Mouse (Mus musculus): ENCODE measurements around the gene Usp24. TPM values are rescaled to one million over a fixed set of nuclear protein-coding genes. Genes with fewer than 3 reads are reported as not detected.
A peak's percentile ranks its signal among the peaks of the same experiment; 100 is the strongest.

Gene Usp24
- polyA plus RNA-seq, 1 experiment from 2014 or later, result 9.8 TPM

GRCm38 (mm10) chr4:106424560-106424959 is 108.5 kb downstream of the Usp24 start:
- H3K4me1 ChIP-seq (ENCODE audit: control insufficient read depth, insufficient read depth, low read length), result no peaks in the 10 kb centered on the region
- no peak overlapping the region for H3K4me3 ChIP-seq (ENCODE audit: low read depth, low read length)
- ATAC-seq (ENCODE audit: insufficient number of reproducible peaks, low FRiP score, low TSS enrichment, low read depth), result no peak
- 89% methylated on average over 1 of the region's 1 CpGs for WGBS
- DNase-seq (ENCODE audit: low spot score), result no peak
- no peak overlapping the region for H3K4me2 ChIP-seq (ENCODE audit: low read depth, severe bottlenecking)
- no peak overlapping the region for H3K9ac ChIP-seq (ENCODE audit: low read length)
- no peaks in the 10 kb centered on the region for H3K9me3 ChIP-seq (ENCODE audit: control insufficient read depth, low read length)
- no peak overlapping the region for H3K27ac ChIP-seq (replicated peaks; ENCODE audit: low read depth, low read length)
- peaks cover 20% of the 10 kb centered on the region for H3K36me3 ChIP-seq (ENCODE audit: control insufficient read depth, insufficient read depth, low read length)
- no peaks in the 10 kb centered on the region for H3K27me3 ChIP-seq (ENCODE audit: control insufficient read depth, insufficient read depth, low read length)

- 72% methylated on average over 5 of the region's 5 CpGs for WGBS
- no peak overlapping the region for H3K27ac ChIP-seq (replicated peaks; ENCODE audit: low read depth, low read length)
- H3K9me3 ChIP-seq (ENCODE audit: control insufficient read depth, low read length), result no peaks in the 10 kb centered on the region
- no peaks in the 10 kb centered on the region for H3K27me3 ChIP-seq (ENCODE audit: control insufficient read depth, insufficient read depth, low read length)
- no peak overlapping the region for H3K9ac ChIP-seq (ENCODE audit: low read length)
- DNase-seq (ENCODE audit: low spot score) (no peak), ATAC-seq (ENCODE audit: insufficient number of reproducible peaks, low FRiP score, low TSS enrichment, low read depth) (no peak)
- no peaks in the 10 kb centered on the region for H3K4me1 ChIP-seq (ENCODE audit: control insufficient read depth, insufficient read depth, low read length)
- no peak overlapping the region for H3K4me2 ChIP-seq (ENCODE audit: low read depth, severe bottlenecking)
- no peak overlapping the region for H3K4me3 ChIP-seq (ENCODE audit: low read depth, low read length)
- H3K36me3 ChIP-seq (ENCODE audit: control insufficient read depth, insufficient read depth, low read length), result peaks cover 18% of the 10 kb centered on the region
These were observed 110.3 kb downstream of the Usp24 start for GRCm38 (mm10) chr4:106426286-106426685.

- no peaks in the 10 kb centered on the region for H3K4me1 ChIP-seq (ENCODE audit: control insufficient read depth, insufficient read depth, low read length)
- no peaks in the 10 kb centered on the region for H3K9me3 ChIP-seq (ENCODE audit: control insufficient read depth, low read length)
- H3K4me2 ChIP-seq (ENCODE audit: low read depth, severe bottlenecking), result no peak overlapping the region
- H3K27me3 ChIP-seq (ENCODE audit: control insufficient read depth, insufficient read depth, low read length), result no peaks in the 10 kb centered on the region
- no peak overlapping the region for H3K27ac ChIP-seq (replicated peaks; ENCODE audit: low read depth, low read length)
- DNase-seq (ENCODE audit: low spot score) (no peak), ATAC-seq (ENCODE audit: insufficient number of reproducible peaks, low FRiP score, low TSS enrichment, low read depth) (no peak)
- 93% methylated on average over 6 of the region's 6 CpGs for WGBS
- H3K4me3 ChIP-seq (ENCODE audit: low read depth, low read length), result no peak overlapping the region
- no peak overlapping the region for H3K9ac ChIP-seq (ENCODE audit: low read length)
- H3K36me3 ChIP-seq (ENCODE audit: control insufficient read depth, insufficient read depth, low read length), result peaks cover 12% of the 10 kb centered on the region
These were observed 112.6 kb downstream of the Usp24 start for GRCm38 (mm10) chr4:106428616-106429015.

- Histone ChIP-seq H3K9me3 (ENCODE audit: control insufficient read depth, low read length) (no peaks in the 10 kb centered on the region), H3K4me2 (ENCODE audit: low read depth, severe bottlenecking) (no peak overlapping the region), H3K4me1 (ENCODE audit: control insufficient read depth, insufficient read depth, low read length) (no peaks in the 10 kb centered on the region), H3K4me3 (ENCODE audit: low read depth, low read length) (no peak overlapping the region), H3K27ac (replicated peaks; ENCODE audit: low read depth, low read length) (no peak overlapping the region), H3K36me3 (ENCODE audit: control insufficient read depth, insufficient read depth, low read length) (peaks cover 10% of the 10 kb centered on the region), H3K9ac (ENCODE audit: low read length) (no peak overlapping the region), H3K27me3 (ENCODE audit: control insufficient read depth, insufficient read depth, low read length) (no peaks in the 10 kb centered on the region)
- DNase-seq (ENCODE audit: low spot score) (no peak), ATAC-seq (ENCODE audit: insufficient number of reproducible peaks, low FRiP score, low TSS enrichment, low read depth) (no peak)
- WGBS, result 90% methylated on average over 7 of the region's 7 CpGs
These were observed 113.1 kb downstream of the Usp24 start for GRCm38 (mm10) chr4:106429106-106429505.

GRCm38 (mm10) chr4:106430431-106430830 is 114.4 kb downstream of the Usp24 start:
- H3K27ac ChIP-seq (replicated peaks; ENCODE audit: low read depth, low read length), result no peak overlapping the region
- DNase-seq (ENCODE audit: low spot score) (no peak), ATAC-seq (ENCODE audit: insufficient number of reproducible peaks, low FRiP score, low TSS enrichment, low read depth) (no peak)
- no peaks in the 10 kb centered on the region for H3K27me3 ChIP-seq (ENCODE audit: control insufficient read depth, insufficient read depth, low read length)
- H3K4me3 ChIP-seq (ENCODE audit: low read depth, low read length), result no peak overlapping the region
- H3K36me3 ChIP-seq (ENCODE audit: control insufficient read depth, insufficient read depth, low read length), result peaks cover 8% of the 10 kb centered on the region
- no peak overlapping the region for H3K9ac ChIP-seq (ENCODE audit: low read length)
- H3K9me3 ChIP-seq (ENCODE audit: control insufficient read depth, low read length), result no peaks in the 10 kb centered on the region
- H3K4me1 ChIP-seq (ENCODE audit: control insufficient read depth, insufficient read depth, low read length), result no peaks in the 10 kb centered on the region
- 95% methylated on average over 5 of the region's 5 CpGs for WGBS
- no peak overlapping the region for H3K4me2 ChIP-seq (ENCODE audit: low read depth, severe bottlenecking)

GRCm38 (mm10) chr4:106435426-106435825 is 119.4 kb downstream of the Usp24 start:
- no peak overlapping the region for H3K4me3 ChIP-seq (ENCODE audit: low read depth, low read length)
- no peak overlapping the region for H3K4me2 ChIP-seq (ENCODE audit: low read depth, severe bottlenecking)
- WGBS, result 92% methylated on average over 2 of the region's 2 CpGs
- DNase-seq (ENCODE audit: low spot score), result no peak
- H3K9me3 ChIP-seq (ENCODE audit: control insufficient read depth, low read length), result no peaks in the 10 kb centered on the region
- no peaks in the 10 kb centered on the region for H3K4me1 ChIP-seq (ENCODE audit: control insufficient read depth, insufficient read depth, low read length)
- H3K27ac ChIP-seq (replicated peaks; ENCODE audit: low read depth, low read length), result no peak overlapping the region
- no peak for ATAC-seq (ENCODE audit: insufficient number of reproducible peaks, low FRiP score, low TSS enrichment, low read depth)
- H3K36me3 ChIP-seq (ENCODE audit: control insufficient read depth, insufficient read depth, low read length), result peaks cover 8% of the 10 kb centered on the region; the same call in 1 of the 2 replicates
- no peaks in the 10 kb centered on the region for H3K27me3 ChIP-seq (ENCODE audit: control insufficient read depth, insufficient read depth, low read length)
- no peak overlapping the region for H3K9ac ChIP-seq (ENCODE audit: low read length)

GRCm38 (mm10) chr4:106436475-106436874 is 120.5 kb downstream of the Usp24 start:
- no peak overlapping the region for H3K4me2 ChIP-seq (ENCODE audit: low read depth, severe bottlenecking)
- H3K36me3 ChIP-seq (ENCODE audit: control insufficient read depth, insufficient read depth, low read length), result peaks cover 11% of the 10 kb centered on the region; the same call in 1 of the 2 replicates
- DNase-seq (ENCODE audit: low spot score), result peak; percentile 41
- H3K27ac ChIP-seq (replicated peaks; ENCODE audit: low read depth, low read length), result no peak overlapping the region
- no peak overlapping the region for H3K4me3 ChIP-seq (ENCODE audit: low read depth, low read length)
- 80% methylated on average over 4 of the region's 4 CpGs for WGBS
- no peaks in the 10 kb centered on the region for H3K9me3 ChIP-seq (ENCODE audit: control insufficient read depth, low read length)
- H3K27me3 ChIP-seq (ENCODE audit: control insufficient read depth, insufficient read depth, low read length), result no peaks in the 10 kb centered on the region
- ATAC-seq (ENCODE audit: insufficient number of reproducible peaks, low FRiP score, low TSS enrichment, low read depth), result no peak
- H3K4me1 ChIP-seq (ENCODE audit: control insufficient read depth, insufficient read depth, low read length), result no peaks in the 10 kb centered on the region
- no peak overlapping the region for H3K9ac ChIP-seq (ENCODE audit: low read length)

GRCm38 (mm10) chr4:106437207-106437606 is 121.2 kb downstream of the Usp24 start:
- ATAC-seq (ENCODE audit: insufficient number of reproducible peaks, low FRiP score, low TSS enrichment, low read depth) (no peak), DNase-seq (ENCODE audit: low spot score) (no peak)
- no peak overlapping the region for H3K27ac ChIP-seq (replicated peaks; ENCODE audit: low read depth, low read length)
- 91% methylated on average over 5 of the region's 5 CpGs for WGBS
- no peak overlapping the region for H3K4me3 ChIP-seq (ENCODE audit: low read depth, low read length)
- H3K36me3 ChIP-seq (ENCODE audit: control insufficient read depth, insufficient read depth, low read length), result peaks cover 11% of the 10 kb centered on the region; the same call in 1 of the 2 replicates
- H3K27me3 ChIP-seq (ENCODE audit: control insufficient read depth, insufficient read depth, low read length), result no peaks in the 10 kb centered on the region
- H3K9me3 ChIP-seq (ENCODE audit: control insufficient read depth, low read length), result no peaks in the 10 kb centered on the region
- no peak overlapping the region for H3K9ac ChIP-seq (ENCODE audit: low read length)
- H3K4me1 ChIP-seq (ENCODE audit: control insufficient read depth, insufficient read depth, low read length), result no peaks in the 10 kb centered on the region
- H3K4me2 ChIP-seq (ENCODE audit: low read depth, severe bottlenecking), result no peak overlapping the region

- no peak overlapping the region for H3K4me2 ChIP-seq (ENCODE audit: low read depth, severe bottlenecking)
- no peak for DNase-seq (ENCODE audit: low spot score)
- 91% methylated on average over 5 of the region's 5 CpGs for WGBS
- no peak for ATAC-seq (ENCODE audit: insufficient number of reproducible peaks, low FRiP score, low TSS enrichment, low read depth)
- no peaks in the 10 kb centered on the region for H3K4me1 ChIP-seq (ENCODE audit: control insufficient read depth, insufficient read depth, low read length)
- H3K36me3 ChIP-seq (ENCODE audit: control insufficient read depth, insufficient read depth, low read length), result peaks cover 11% of the 10 kb centered on the region; the same call in 1 of the 2 replicates
- no peak overlapping the region for H3K9ac ChIP-seq (ENCODE audit: low read length)
- H3K9me3 ChIP-seq (ENCODE audit: control insufficient read depth, low read length), result no peaks in the 10 kb centered on the region
- H3K27ac ChIP-seq (replicated peaks; ENCODE audit: low read depth, low read length), result no peak overlapping the region
- no peak overlapping the region for H3K4me3 ChIP-seq (ENCODE audit: low read depth, low read length)
- H3K27me3 ChIP-seq (ENCODE audit: control insufficient read depth, insufficient read depth, low read length), result no peaks in the 10 kb centered on the region
These were observed 122.8 kb downstream of the Usp24 start for GRCm38 (mm10) chr4:106438763-106439162.
